Mouse (Mus musculus) midbrain, postnatal 0 days (tissue): Measurements from ENCODE around the gene Cux1. TPM values are rescaled to one million over a fixed set of nuclear protein-coding genes. Genes with fewer than 3 reads are reported as not detected.

Experiments
- ATAC-seq: fragments of 200-750 bp; cut with Nextera tagmentation; 2 replicates; pipeline ENCODE4 v1.8.0; 2017; ENCODE audit warnings: moderate number of reproducible peaks, mild to moderate bottlenecking, moderate TSS enrichment, moderate library complexity; ENCODE audit not compliant: low FRiP score
- DNase-seq: peaks from one replicate; pipeline ENCODE4 v3.0.0-alpha.2; 2015; ENCODE audit warnings: low spot score
- H3K27ac ChIP-seq: fragments of 300-500 bp; sonication (generic); 2 replicates; pipeline ENCODE4 v1.5.1; 2014; ENCODE audit warnings: low read depth, mild to moderate bottlenecking, low read length, mixed read lengths
- H3K27me3 ChIP-seq: fragments of 300-500 bp; sonication (generic); 2 replicates; pipeline ENCODE4 v1.6.1; 2014; ENCODE audit warnings: low read length, control low read depth, mixed read lengths; ENCODE audit not compliant: insufficient read depth
- H3K36me3 ChIP-seq: fragments of 300-500 bp; sonication (generic); 2 replicates; pipeline ENCODE4 v1.6.1; 2014; ENCODE audit warnings: low read length, control low read depth, mixed read lengths; ENCODE audit not compliant: insufficient read depth
- H3K4me1 ChIP-seq: fragments of 300-500 bp; sonication (generic); 2 replicates; pipeline ENCODE4 v1.6.1; 2014; ENCODE audit warnings: mild to moderate bottlenecking, control low read depth, antibody characterized with exemption, low read length, mixed read lengths; ENCODE audit not compliant: insufficient read depth
- H3K4me2 ChIP-seq: fragments of 300-500 bp; sonication (generic); 2 replicates; pipeline ENCODE4 v1.6.1; 2014; ENCODE audit warnings: low read depth, mild to moderate bottlenecking, low read length, mixed read lengths; ENCODE audit not compliant: poor library complexity, severe bottlenecking
- H3K4me3 ChIP-seq: fragments of 300-500 bp; sonication (generic); 2 replicates; pipeline ENCODE4 v1.5.1; 2014; ENCODE audit warnings: low read depth, mild to moderate bottlenecking, low read length, moderate library complexity
- H3K9ac ChIP-seq: fragments of 300-500 bp; sonication (generic); replicated peaks from 2 replicates; pipeline ENCODE4 v1.6.1; 2014; ENCODE audit warnings: mild to moderate bottlenecking, low read length, moderate library complexity, mixed read lengths; ENCODE audit not compliant: poor library complexity, severe bottlenecking
- H3K9me3 ChIP-seq: fragments of 300-500 bp; sonication (generic); 2 replicates; pipeline ENCODE4 v1.6.1; 2016; ENCODE audit warnings: low read length, control low read depth
- CTCF ChIP-seq: IDR thresholded peaks from 2 replicates; pipeline ENCODE4 v1.5.1; 2016; ENCODE audit warnings: antibody characterized with exemption, mild to moderate bottlenecking
- WGBS: fragments of 180-500 bp; shearing (Covaris S2); extraction: QIAGEN DNeasy Blood & Tissue Kit; methylation state at CpG from one replicate; pipeline ENCODE4 v1.1.7; 2014; 5-methylcytosine and 5-hydroxymethylcytosine counted together
- polyA plus RNA-seq: library from polyadenylated mRNA; unstranded; fragments of >200 nt; fragmentation: Nextera tagmentation; extraction: Ambion mirVana; gene quantifications from 2 replicates; pipeline ENCODE4 v1.2.1, GENCODE M21; 2015
- total RNA-seq: library from RNA; depleted of rRNA; stranded (reverse); fragments of >200 nt; gene quantifications from 2 replicates; pipeline ENCODE4 v1.2.3, GENCODE M21; 2014

The Cux1 gene
- total and polyA plus RNA-seq, 2 experiments from 2014 or later: 97.9 to 133 TPM

GRCm38 (mm10) chr5:136565311-136565811 lies 1.9 kb downstream of the Cux1 start:
- no peak for TF ChIP-seq CTCF
- Histone ChIP-seq H3K4me3 (peak overlapping the region; percentile 96), H3K27me3 (no peaks in the 10 kb centered on the region; the same call in 1 of the 2 replicates), H3K4me1 (peaks cover 10% of the 10 kb centered on the region; the same call in 1 of the 2 replicates), H3K4me2 (peak overlapping the region; percentile 100), H3K36me3 (no peaks in the 10 kb centered on the region), H3K9ac (peak overlapping the region; percentile 94; the same call in 1 of the 2 replicates), H3K9me3 (no peaks in the 10 kb centered on the region), H3K27ac (no peak overlapping the region)
- ATAC-seq (no peak), DNase-seq (no peak)
- under 1% methylated on average over 32 of the region's 32 CpGs for WGBS

DNA sequence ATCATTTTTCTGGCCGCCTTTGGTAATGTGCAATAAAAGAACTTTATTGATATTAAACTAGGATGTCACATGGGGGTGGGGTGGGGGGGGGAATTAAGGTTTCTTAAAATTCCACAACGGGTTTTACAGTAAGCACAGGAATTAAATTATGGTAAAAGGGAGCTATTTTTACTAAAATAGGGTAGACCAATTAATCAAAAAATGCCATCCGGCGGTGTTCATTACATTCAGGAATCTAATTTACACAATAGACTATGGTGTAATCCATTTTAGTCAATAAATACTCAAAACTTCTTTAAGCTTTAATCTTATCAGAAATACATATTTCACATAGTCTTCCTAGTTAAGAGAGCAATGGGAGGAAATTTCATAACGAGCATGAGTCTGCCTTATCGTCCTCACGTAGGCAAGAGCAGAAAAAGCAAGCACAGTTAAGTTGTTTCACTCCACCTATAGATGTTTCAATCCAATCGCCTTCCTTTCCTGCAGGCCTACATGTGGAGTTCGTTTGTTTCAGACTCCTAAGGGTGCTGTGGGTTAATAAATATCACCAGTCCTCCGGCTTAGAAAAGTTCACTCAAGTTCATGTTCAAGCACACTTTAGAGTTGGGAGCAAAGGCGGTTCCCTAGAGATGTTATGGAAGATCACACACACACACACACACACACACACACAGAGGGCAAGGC lies 2.5 kb downstream of the Cux1 start:
- no peaks in the 10 kb centered on the region; the same call in 1 of the 2 replicates for H3K27me3 ChIP-seq
- no peak overlapping the region for H3K27ac ChIP-seq
- peak overlapping the region; percentile 96 for H3K4me3 ChIP-seq
- H3K36me3 ChIP-seq: no peaks in the 10 kb centered on the region
- 36% methylated on average over 11 of the region's 11 CpGs for WGBS
- peak overlapping the region; percentile 94; the same call in 1 of the 2 replicates for H3K9ac ChIP-seq
- no peak for ATAC-seq
- no peak for DNase-seq
- TF ChIP-seq CTCF: no peak
- H3K4me1 ChIP-seq: peaks cover 10% of the 10 kb centered on the region; the same call in 1 of the 2 replicates
- H3K9me3 ChIP-seq: no peaks in the 10 kb centered on the region
- peak overlapping the region; percentile 100 for H3K4me2 ChIP-seq

DNA sequence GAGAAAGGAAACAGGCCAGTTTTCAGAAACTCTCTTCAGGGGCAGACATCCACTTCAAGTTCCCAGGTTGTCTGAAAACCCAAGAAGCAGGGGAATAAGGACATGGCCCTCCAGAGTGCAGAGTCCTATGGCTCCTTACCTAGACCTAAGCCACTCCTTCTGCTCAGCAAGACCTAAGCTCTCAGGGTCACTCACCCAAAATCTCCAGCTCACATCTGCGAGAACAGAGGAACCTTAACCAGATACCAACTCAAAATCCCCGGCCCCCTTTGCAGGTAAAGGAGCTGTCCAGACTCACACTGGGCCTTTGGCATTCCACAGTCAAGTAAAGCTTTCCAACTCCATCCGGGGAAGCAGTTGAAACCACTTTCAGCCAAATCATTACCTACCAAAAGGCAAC lies 3.3 kb downstream of the Cux1 start:
- H3K9me3 ChIP-seq: no peaks in the 10 kb centered on the region
- no peak overlapping the region for H3K4me3 ChIP-seq
- H3K9ac ChIP-seq: no peak overlapping the region
- no peak for TF ChIP-seq CTCF
- ATAC-seq (no peak), DNase-seq (no peak)
- WGBS: 51% methylated on average over 3 of the region's 3 CpGs
- H3K4me2 ChIP-seq: no peak overlapping the region
- H3K36me3 ChIP-seq: no peaks in the 10 kb centered on the region
- no peaks in the 10 kb centered on the region for H3K27me3 ChIP-seq
- no peak overlapping the region for H3K27ac ChIP-seq
- peaks cover 10% of the 10 kb centered on the region; the same call in 1 of the 2 replicates for H3K4me1 ChIP-seq

- Histone ChIP-seq H3K4me2 (no peak overlapping the region), H3K4me3 (no peak overlapping the region), H3K27ac (no peak overlapping the region), H3K27me3 (no peaks in the 10 kb centered on the region), H3K36me3 (no peaks in the 10 kb centered on the region), H3K4me1 (peaks cover 10% of the 10 kb centered on the region; the same call in 1 of the 2 replicates), H3K9me3 (no peaks in the 10 kb centered on the region), H3K9ac (no peak overlapping the region)
- DNase-seq: no peak
- no peak for TF ChIP-seq CTCF
- ATAC-seq: no peak
- 73% methylated on average over 4 of the region's 4 CpGs for WGBS
These were observed 4.2 kb downstream of the Cux1 start for GRCm38 (mm10) chr5:136563104-136563503.

- Histone ChIP-seq H3K27me3 (no peaks in the 10 kb centered on the region), H3K36me3 (no peaks in the 10 kb centered on the region), H3K4me1 (peaks cover 7% of the 10 kb centered on the region; the same call in 1 of the 2 replicates), H3K9ac (no peak overlapping the region), H3K4me3 (no peak overlapping the region), H3K4me2 (no peak overlapping the region), H3K9me3 (no peaks in the 10 kb centered on the region), H3K27ac (no peak overlapping the region)
- ATAC-seq (no peak), DNase-seq (no peak)
- 83% methylated on average over 1 of the region's 1 CpGs for WGBS
- TF ChIP-seq CTCF: no peak
These were observed 5.1 kb downstream of the Cux1 start for GRCm38 (mm10) chr5:136562212-136562611.

- no peak for ATAC-seq
- DNase-seq: no peak
- WGBS: 88% methylated on average over 1 of the region's 1 CpGs
- no peak overlapping the region for H3K27ac ChIP-seq
- no peak overlapping the region for H3K4me2 ChIP-seq
- H3K4me1 ChIP-seq: peaks cover 7% of the 10 kb centered on the region; the same call in 1 of the 2 replicates
- H3K27me3 ChIP-seq: no peaks in the 10 kb centered on the region
- H3K36me3 ChIP-seq: no peaks in the 10 kb centered on the region
- H3K4me3 ChIP-seq: no peak overlapping the region
- H3K9me3 ChIP-seq: no peaks in the 10 kb centered on the region
- no peak overlapping the region for H3K9ac ChIP-seq
- TF ChIP-seq CTCF: no peak
These were observed 5.6 kb downstream of the Cux1 start for GRCm38 (mm10) chr5:136561641-136562040.
